In genomic region chr6:134988377-134988776, GRCm38 (mm10) we compare ENCODE assay signal across 17 mouse cellular contexts. TPM values are rescaled to one million over a fixed set of nuclear protein-coding genes. Genes with fewer than 3 reads are reported as not detected.
"Had no signal": no experiment of that assay in that cellular context is flagged by ENCODE, and none has a peak within 500 bp of the region (broad histone marks: within the 10 kb centered on the region; RNA-seq: fewer than 3 reads in every experiment).

No protein-coding gene starts in this region.

- H3K36me3 ChIP-seq: neural tube, embryonic 13.5 days; neural tube, embryonic 15.5 days; stomach, embryonic 15.5 days had no signal

- H3K9me3 ChIP-seq: neural tube, embryonic 13.5 days; neural tube, embryonic 15.5 days; stomach, embryonic 15.5 days had no signal

- H3K27ac ChIP-seq: neural tube, embryonic 13.5 days; neural tube, embryonic 15.5 days; stomach, embryonic 15.5 days; stomach, postnatal 0 days had no signal

- H3K27me3 ChIP-seq: neural tube, embryonic 13.5 days; neural tube, embryonic 15.5 days; stomach, embryonic 15.5 days had no signal

- DNase-seq: retina, postnatal 1 day; right cerebral cortex, adult 18-20 months; right cerebral cortex, postnatal 14 days; right cerebral cortex, postnatal 25 days; right cerebral cortex, postnatal 4 days; spleen, adult 18-20 months; thymus, adult 18-20 months; thymus, adult 2 months; thymus, postnatal 14 days; thymus, postnatal 25 days; thymus, postnatal 36 days; thymus, postnatal 4 days had no signal

- H3K4me2 ChIP-seq: neural tube, embryonic 13.5 days; neural tube, embryonic 15.5 days; stomach, embryonic 15.5 days had no signal

- H3K4me3 ChIP-seq: neural tube, embryonic 13.5 days; neural tube, embryonic 15.5 days; stomach, embryonic 15.5 days had no signal

- H3K9ac ChIP-seq: neural tube, embryonic 13.5 days; neural tube, embryonic 15.5 days; stomach, embryonic 15.5 days had no signal

RNA-seq across cellular contexts. Expression of gene Apold1, which starts 6.9 kb away (rescaled TPM):
- total RNA-seq: neutrophil, adult 5-6 weeks had no signal
